Mouse (Mus musculus) ES-E14 (cell line): ENCODE data around the gene Bglap3. TPM values are rescaled to one million over a fixed set of nuclear protein-coding genes. Genes with fewer than 3 reads are reported as not detected.

Source experiments
- DNase-seq: peaks from one replicate; pipeline ENCODE4 v3.0.0-alpha.2; 2013; ENCODE audit warnings: low read depth, low spot score
- H3K27ac ChIP-seq: 2 replicates; pipeline ENCODE4 v1.5.1; 2012; ENCODE audit warnings: low read depth, mild to moderate bottlenecking, low read length, moderate library complexity, mixed read lengths; ENCODE audit not compliant: poor library complexity, insufficient read depth, severe bottlenecking
- H3K36me3 ChIP-seq: 2 replicates; pipeline ENCODE4 v1.6.1; 2012; ENCODE audit warnings: mild to moderate bottlenecking, low read length, moderate library complexity, mixed read lengths; ENCODE audit not compliant: control insufficient read depth, poor library complexity, insufficient read depth, severe bottlenecking
- H3K4me1 ChIP-seq, 2 experiments: fragments of 150-350 bp in 1 of 2; sonication (generic) in 1 of 2; 2 replicates each; pipeline ENCODE4 v1.6.1; 2012; ENCODE audit warnings: low read length in 2 of 2, mild to moderate bottlenecking in 1 of 2, mixed read lengths in 1 of 2; ENCODE audit not compliant: control insufficient read depth in 2 of 2, insufficient read depth in 2 of 2, poor library complexity in 1 of 2
- H3K4me3 ChIP-seq, 2 experiments: fragments of 150-350 bp in 1 of 2; sonication (generic) in 1 of 2; 2 replicates each; pipeline ENCODE4 v1.5.1; 2012; ENCODE audit warnings: low read length in 2 of 2, low read depth in 1 of 2, mild to moderate bottlenecking in 1 of 2, mixed read lengths in 1 of 2; ENCODE audit not compliant: insufficient read depth in 1 of 2, poor library complexity in 1 of 2, severe bottlenecking in 1 of 2
- H3K9ac ChIP-seq: 2 replicates; pipeline ENCODE4 v1.6.1; 2012; ENCODE audit warnings: low read depth, mild to moderate bottlenecking, low read length, mixed read lengths; ENCODE audit not compliant: poor library complexity, insufficient read depth, severe bottlenecking
- H3K9me3 ChIP-seq: fragments of 150-350 bp; sonication (generic); 2 replicates; pipeline ENCODE4 v1.6.1; 2012; ENCODE audit warnings: low read depth, mild to moderate bottlenecking, low read length; ENCODE audit not compliant: control insufficient read depth, insufficient read depth
- CHD2 ChIP-seq: IDR thresholded peaks from 2 replicates; pipeline ENCODE4 v1.6.1; 2014; ENCODE audit warnings: mild to moderate bottlenecking, low read depth, low read length, inconsistent platforms
- HCFC1 ChIP-seq: IDR thresholded peaks from 2 replicates; pipeline ENCODE4 v1.6.1; 2012; ENCODE audit warnings: low read length, inconsistent platforms, borderline replicate concordance; ENCODE audit not compliant: insufficient read depth
- MAFK ChIP-seq: IDR thresholded peaks from 2 replicates; pipeline ENCODE4 v1.6.1; 2014; ENCODE audit warnings: mild to moderate bottlenecking, low read depth, low read length, inconsistent platforms; ENCODE audit not compliant: insufficient read depth
- ZC3H11A ChIP-seq: IDR thresholded peaks from 2 replicates; pipeline ENCODE4 v1.6.1; 2012; ENCODE audit warnings: low read depth, mild to moderate bottlenecking, inconsistent platforms, low read length, borderline replicate concordance
- ZNF384 ChIP-seq: IDR thresholded peaks from 2 replicates; pipeline ENCODE4 v1.6.1; 2012; ENCODE audit warnings: low read depth, low read length, inconsistent platforms
- in situ Hi-C, 2 experiments: fragments of 600-800 bp; cut with MboI; formaldehyde crosslinking; loops; one replicate each; pipeline ENCODE4 v1.15.1; 2025; ENCODE audit warnings: low sequenced_read_pairs in 2 of 2, inconsistent platforms in 1 of 2; ENCODE audit not compliant: unreplicated experiment in 2 of 2
- total RNA-seq: library from RNA; depleted of rRNA; stranded (reverse); fragments of 300-350 nt; gene quantifications from 2 replicates; pipeline ENCODE4 v1.2.3, GENCODE M21; 2012; rRNA removed

Gene Bglap3
- total RNA-seq, 1 experiment, result 2.6 TPM

DNA sequence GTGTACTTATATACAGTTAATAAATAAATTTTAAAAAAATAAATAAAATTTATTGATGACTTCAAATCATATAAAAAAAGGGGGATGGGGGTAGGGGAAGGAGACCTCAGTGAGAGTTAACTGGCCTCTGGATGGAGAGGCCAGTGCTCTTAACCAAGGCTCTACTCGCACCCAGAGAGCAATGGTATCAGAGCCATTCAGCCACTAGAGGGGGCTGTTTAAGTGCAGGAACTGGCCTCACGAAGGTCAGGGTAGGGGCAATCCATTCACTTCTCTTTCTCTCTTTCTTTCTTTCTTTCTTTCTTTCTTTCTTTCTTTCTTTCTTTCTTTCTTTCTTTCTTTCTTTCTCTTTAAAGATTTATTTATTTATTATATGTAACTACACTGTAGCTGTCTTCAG, 41.3 kb downstream of the Bglap3 start:
- TF ChIP-seq ZC3H11A (no peak), HCFC1 (no peak), ZNF384 (no peak), CHD2 (no peak), MAFK (no peak)
- H3K4me1 ChIP-seq, result peaks cover 0 to 19% of the 10 kb centered on the region in 2 experiments; a peak in 1 of 4 replicates
- no peak overlapping the region for H3K4me3 ChIP-seq
- in situ Hi-C loops, result no loop called here
- DNase-seq, result peak; percentile 75
- no peak overlapping the region for H3K9ac ChIP-seq
- peaks cover 22% of the 10 kb centered on the region for H3K36me3 ChIP-seq
- no peak overlapping the region for H3K27ac ChIP-seq
- no peaks in the 10 kb centered on the region for H3K9me3 ChIP-seq

DNA sequence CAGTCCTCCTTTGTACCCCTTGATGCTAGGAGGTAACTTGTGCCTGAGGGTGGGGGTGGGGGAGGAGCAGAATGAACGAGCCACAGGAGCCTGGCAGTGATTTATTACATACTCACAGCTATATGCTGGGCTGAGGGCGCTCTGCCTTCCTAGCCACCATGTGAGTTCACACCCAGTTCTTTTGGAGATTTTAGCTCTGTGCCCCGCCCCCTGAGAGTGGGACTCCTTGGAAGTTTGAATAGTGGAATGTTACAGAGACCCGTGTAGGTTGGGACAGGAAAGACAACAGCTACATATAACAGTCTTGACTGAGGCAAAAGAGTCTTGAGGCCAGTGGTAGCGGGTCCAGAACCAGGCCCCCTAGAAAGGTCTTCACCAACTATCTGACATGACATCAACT, 43.6 kb downstream of the Bglap3 start:
- H3K36me3 ChIP-seq, result peaks cover 22% of the 10 kb centered on the region
- TF ChIP-seq CHD2, result no peak
- no peak for TF ChIP-seq MAFK
- TF ChIP-seq ZNF384, result no peak
- TF ChIP-seq HCFC1, result no peak
- TF ChIP-seq ZC3H11A, result no peak
- in situ Hi-C loops, result no loop called here

DNA sequence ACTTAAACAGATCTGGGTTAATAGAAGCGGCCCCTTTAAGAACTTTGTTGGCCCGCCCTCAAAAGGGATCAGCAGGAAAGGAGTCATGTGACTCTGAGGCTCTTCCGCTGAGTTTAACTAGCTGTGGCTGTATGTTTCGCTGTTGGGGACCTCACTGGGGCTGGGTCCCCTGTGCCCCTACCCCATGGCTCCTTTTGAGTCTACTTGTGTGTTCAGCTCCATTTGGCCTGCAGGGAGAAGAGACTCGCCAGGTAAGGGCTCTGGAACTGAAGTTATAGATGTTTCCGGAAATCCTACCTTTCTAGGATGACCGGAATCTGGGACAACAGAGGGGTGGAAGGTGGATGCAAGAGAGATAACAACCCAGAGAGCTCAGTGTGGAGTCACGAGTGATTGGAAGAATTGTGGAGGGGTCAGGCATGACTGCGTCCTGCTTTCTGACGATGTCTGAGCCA, 47.6 kb downstream of the Bglap3 start, which contains the start of gene Glmp:
Gene Glmp, plus strand, starts transcription at position 73 of the 455 bp plus-strand sequence.
- no peak for TF ChIP-seq MAFK
- no peak for DNase-seq
- Histone ChIP-seq H3K27ac (no peak within 1 kb of the TSS), H3K9ac (peak within 1 kb of the TSS; percentile 80), H3K9me3 (no peaks in the 10 kb centered on the region), H3K4me1 (peaks cover 0 to 8% of the 10 kb centered on the region in 2 experiments; a peak in 1 of 4 replicates), H3K4me3 (peak within 1 kb of the TSS; percentile 75 to 79), H3K36me3 (peaks cover 41% of the 10 kb centered on the region)
- in situ Hi-C loops, result loop anchor here (25.0 kb wide), 2 partner anchors 387 to 1712 kb away; partner anchors contain the start of gene Rit1 (in 1 of the 2)

More for the DNA sequence above, 43.6 kb downstream of the Bglap3 start:
- Histone ChIP-seq H3K9ac (peak overlapping the region; percentile 4; the same call in 1 of the 2 replicates), H3K9me3 (no peaks in the 10 kb centered on the region), H3K4me3 (no peak overlapping the region), H3K4me1 (peaks cover 0 to 19% of the 10 kb centered on the region in 2 experiments; a peak in 1 of 4 replicates), H3K27ac (no peak overlapping the region)
- DNase-seq, result no peak

Other genes starting within 250 kb of the Bglap3 start
- 8.8 and 10.4 TPM in 2 replicates for gene Mef2d, start 230.4 kb downstream of the Bglap3 start, total RNA-seq
- gene Rhbg, start 118.0 kb downstream of the Bglap3 start, total RNA-seq, result 3.4 and 4.6 TPM in 2 replicates
- gene Gm38392, start 85.5 kb downstream of the Bglap3 start, total RNA-seq, result 2.4 and 2.9 TPM in 2 replicates
- 8.4 and 16.7 TPM in 2 replicates for gene Tsacc, start 75.7 kb downstream of the Bglap3 start, total RNA-seq
- gene Cct3, start 75.6 kb downstream of the Bglap3 start, total RNA-seq, result 793 and 920 TPM in 2 replicates
- 147 and 226 TPM in 2 replicates for gene Glmp, start 47.7 kb downstream of the Bglap3 start, total RNA-seq
- gene Tmem79, start 36.6 kb downstream of the Bglap3 start, total RNA-seq, result 24.3 and 39.5 TPM in 2 replicates
- 182 and 230 TPM in 2 replicates for gene Smg5, start 36.5 kb downstream of the Bglap3 start, total RNA-seq
- 1.6 and 2.2 TPM in 2 replicates for gene Paqr6, start 8.2 kb downstream of the Bglap3 start, total RNA-seq
- not detected in 2 replicates for gene Bglap2, start 6.0 kb upstream of the Bglap3 start, total RNA-seq
- not detected in 2 replicates for gene Bglap, start 11.7 kb upstream of the Bglap3 start, total RNA-seq
- gene Pmf1, start 37.6 kb upstream of the Bglap3 start, total RNA-seq, result 89.5 and 97.0 TPM in 2 replicates
- 13.6 and 17.1 TPM in 2 replicates for gene Slc25a44, start 52.4 kb upstream of the Bglap3 start, total RNA-seq
- 8.8 and 10.1 TPM in 2 replicates for gene Sema4a, start 88.4 kb upstream of the Bglap3 start, total RNA-seq
- 80.1 and 121 TPM in 2 replicates for gene Lmna, start 137.2 kb upstream of the Bglap3 start, total RNA-seq
- gene Mex3a, start 159.7 kb upstream of the Bglap3 start, total RNA-seq, result 24.9 and 29.8 TPM in 2 replicates
- 2.1 and 4.0 TPM in 2 replicates for gene Rab25, start 175.6 kb upstream of the Bglap3 start, total RNA-seq
- gene Lamtor2, start 180.3 kb upstream of the Bglap3 start, total RNA-seq, result 108 and 112 TPM in 2 replicates
- 103 and 135 TPM in 2 replicates for gene Ubqln4, start 181.0 kb upstream of the Bglap3 start, total RNA-seq
- gene Ssr2, start 203.1 kb upstream of the Bglap3 start, total RNA-seq, result 827 and 1,221 TPM in 2 replicates
- gene Arhgef2, start 233.2 kb upstream of the Bglap3 start, total RNA-seq, result 50.8 and 80.0 TPM in 2 replicates